Mouse (Mus musculus) neural tube, embryonic 12.5 days (tissue): ENCODE data around the gene Klrb1c. TPM values are rescaled to one million over a fixed set of nuclear protein-coding genes. Genes with fewer than 3 reads are reported as not detected.

ENCODE experiments used
- ATAC-seq: fragments of 200-750 bp; cut with Nextera tagmentation; 2 replicates; pipeline ENCODE4 v1.8.0; 2017; ENCODE audit warnings: low read depth, mild to moderate bottlenecking, moderate TSS enrichment, moderate library complexity; ENCODE audit not compliant: low FRiP score
- H3K27ac ChIP-seq: fragments of 300-500 bp; sonication (generic); 2 replicates; pipeline ENCODE4 v1.5.1; 2016
- H3K27me3 ChIP-seq: fragments of 300-500 bp; sonication (generic); replicated peaks from 2 replicates; pipeline ENCODE4 v1.6.1; 2016; ENCODE audit warnings: mild to moderate bottlenecking
- H3K36me3 ChIP-seq: fragments of 300-500 bp; sonication (generic); 2 replicates; pipeline ENCODE4 v1.6.1; 2016; ENCODE audit warnings: mild to moderate bottlenecking
- H3K4me1 ChIP-seq: fragments of 300-500 bp; sonication (generic); 2 replicates; pipeline ENCODE4 v1.6.1; 2016
- H3K4me2 ChIP-seq: fragments of 300-500 bp; sonication (generic); replicated peaks from 2 replicates; pipeline ENCODE4 v1.6.1; 2016; ENCODE audit warnings: mild to moderate bottlenecking
- H3K4me3 ChIP-seq: fragments of 300-500 bp; sonication (generic); 2 replicates; pipeline ENCODE4 v1.5.1; 2016
- H3K9ac ChIP-seq: fragments of 300-500 bp; sonication (generic); 2 replicates; pipeline ENCODE4 v1.6.1; 2016; ENCODE audit warnings: mild to moderate bottlenecking
- H3K9me3 ChIP-seq: fragments of 300-500 bp; sonication (generic); 2 replicates; pipeline ENCODE4 v1.6.1; 2016; ENCODE audit warnings: mild to moderate bottlenecking
- WGBS: fragments of 180-500 bp; shearing (Covaris S2); methylation state at CpG from one replicate; pipeline ENCODE4 v1.1.7; 2016; 5-methylcytosine and 5-hydroxymethylcytosine counted together
- polyA plus RNA-seq: library from polyadenylated mRNA; unstranded; fragments of >200 nt; fragmentation: Nextera tagmentation; extraction: Ambion mirVana; gene quantifications from 2 replicates; pipeline ENCODE4 v1.2.1, GENCODE M21; 2016

The Klrb1c gene
- polyA plus RNA-seq, 1 experiment from 2014 or later: not detected

- H3K27ac ChIP-seq: no peak overlapping the region
- no peaks in the 10 kb centered on the region for H3K9me3 ChIP-seq
- H3K27me3 ChIP-seq: no peaks in the 10 kb centered on the region
- 67% methylated on average over 5 of the region's 5 CpGs for WGBS
- H3K4me3 ChIP-seq: no peak overlapping the region
- H3K4me1 ChIP-seq: peaks cover 6% of the 10 kb centered on the region; the same call in 1 of the 2 replicates
- ATAC-seq: no peak
- no peak overlapping the region for H3K4me2 ChIP-seq
- no peak overlapping the region for H3K9ac ChIP-seq
- H3K36me3 ChIP-seq: no peaks in the 10 kb centered on the region
Observed at GRCm38 (mm10) chr6:128733908-128734679, 54.9 kb downstream of the Klrb1c start.

GRCm38 (mm10) chr6:128732032-128732431, 57.0 kb downstream of the Klrb1c start:
- Histone ChIP-seq H3K27me3 (no peaks in the 10 kb centered on the region), H3K36me3 (no peaks in the 10 kb centered on the region), H3K9ac (no peak overlapping the region), H3K27ac (no peak overlapping the region), H3K4me2 (no peak overlapping the region), H3K9me3 (no peaks in the 10 kb centered on the region), H3K4me3 (no peak overlapping the region), H3K4me1 (peaks cover 6% of the 10 kb centered on the region; the same call in 1 of the 2 replicates)
- 88% methylated on average over 3 of the region's 3 CpGs for WGBS
- no peak for ATAC-seq

Other genes with a start within 250 kb of the Klrb1c start
- gene A2ml1, start 207.6 kb downstream of the Klrb1c start, polyA plus RNA-seq: not detected in 2 replicates
- gene Klrb1a, start 165.7 kb downstream of the Klrb1c start, polyA plus RNA-seq: not detected in 2 replicates
- gene Clec2h, start 126.8 kb downstream of the Klrb1c start, polyA plus RNA-seq: not detected in 2 replicates
- not detected in 2 replicates for gene Klrb1, start 66.2 kb downstream of the Klrb1c start, polyA plus RNA-seq
- not detected in 2 replicates for gene Gm44511, start 37.1 kb upstream of the Klrb1c start, polyA plus RNA-seq
- gene Klrb1b, start 37.1 kb upstream of the Klrb1c start, polyA plus RNA-seq: not detected in 2 replicates
- gene Clec2i, start 98.4 kb upstream of the Klrb1c start, polyA plus RNA-seq: not detected in 2 replicates
- 0.80 and 1.1 TPM in 2 replicates for gene BC035044, start 101.9 kb upstream of the Klrb1c start, polyA plus RNA-seq
- gene Clec2g, start 145.2 kb upstream of the Klrb1c start, polyA plus RNA-seq: not detected in 2 replicates